Mouse (Mus musculus) cerebellum, postnatal 4 days (tissue): Measurements from ENCODE around the gene Snapin.

Experiments
- DNase-seq, 2 experiments: peaks; one replicate each; pipeline ENCODE4 v3.0.0; 2022; ENCODE audit warnings: low spot score in 2 of 2, mixed read lengths in 1 of 2

Gene Snapin

GRCm38 (mm10) chr3:90505216-90505615 lies 14.4 kb upstream of the Snapin start:
- DNase-seq, result no peak

GRCm38 (mm10) chr3:90503444-90503843 lies 12.6 kb upstream of the Snapin start:
- DNase-seq, result no peak

DNA sequence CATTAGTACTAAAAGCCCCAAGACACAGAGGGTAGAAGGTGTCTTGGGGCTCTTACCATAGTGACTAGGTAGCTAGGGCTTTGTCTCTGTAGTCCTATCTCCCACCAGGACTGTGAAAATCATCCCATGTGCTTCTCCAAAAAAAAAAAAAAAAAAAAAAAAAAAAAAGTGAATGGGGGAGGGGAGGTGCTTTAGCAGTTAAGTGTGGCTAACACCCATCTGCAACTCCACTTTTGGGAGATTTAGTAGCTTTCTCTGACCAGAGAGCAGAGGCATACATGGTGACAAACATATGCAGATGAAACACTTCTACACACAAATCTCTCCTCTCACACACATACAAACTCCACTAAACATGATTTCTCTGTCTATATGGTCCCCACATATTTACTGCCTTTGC lies 6.8 kb upstream of the Snapin start:
- DNase-seq, result no peak

DNA sequence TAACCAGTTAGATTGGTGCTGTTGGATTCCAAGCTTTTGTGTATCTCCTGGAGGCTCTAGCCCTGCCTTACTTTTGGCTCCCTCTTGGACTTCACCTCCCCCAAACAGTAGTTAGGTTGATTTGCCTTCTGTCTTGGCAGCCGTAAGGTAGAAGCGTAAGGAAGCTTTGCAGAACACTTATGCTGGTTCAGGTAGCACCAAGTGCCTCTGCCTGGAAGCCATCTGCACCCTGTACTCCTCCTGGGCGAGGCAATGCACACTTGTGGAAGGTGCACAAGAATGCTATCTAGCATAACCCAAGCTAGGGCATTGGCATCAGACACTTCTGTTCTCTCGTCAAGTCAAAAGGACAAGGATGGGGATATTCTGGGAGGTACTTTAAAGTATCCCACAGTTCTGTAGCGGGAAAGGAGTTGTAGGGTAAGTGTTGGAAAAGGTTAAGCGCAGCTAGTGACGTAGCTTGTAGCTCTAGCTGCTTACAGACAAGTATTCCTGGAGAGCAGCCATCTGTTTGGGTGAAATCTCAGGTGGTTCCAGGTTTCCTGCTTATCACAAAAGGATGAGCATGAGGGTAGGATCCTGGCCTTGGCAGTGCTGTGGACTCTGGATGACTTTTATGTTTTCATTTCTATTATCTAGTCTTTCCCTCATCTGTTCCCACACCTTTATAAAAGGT lies 5.2 kb upstream of the Snapin start:
- no peak for DNase-seq

DNA sequence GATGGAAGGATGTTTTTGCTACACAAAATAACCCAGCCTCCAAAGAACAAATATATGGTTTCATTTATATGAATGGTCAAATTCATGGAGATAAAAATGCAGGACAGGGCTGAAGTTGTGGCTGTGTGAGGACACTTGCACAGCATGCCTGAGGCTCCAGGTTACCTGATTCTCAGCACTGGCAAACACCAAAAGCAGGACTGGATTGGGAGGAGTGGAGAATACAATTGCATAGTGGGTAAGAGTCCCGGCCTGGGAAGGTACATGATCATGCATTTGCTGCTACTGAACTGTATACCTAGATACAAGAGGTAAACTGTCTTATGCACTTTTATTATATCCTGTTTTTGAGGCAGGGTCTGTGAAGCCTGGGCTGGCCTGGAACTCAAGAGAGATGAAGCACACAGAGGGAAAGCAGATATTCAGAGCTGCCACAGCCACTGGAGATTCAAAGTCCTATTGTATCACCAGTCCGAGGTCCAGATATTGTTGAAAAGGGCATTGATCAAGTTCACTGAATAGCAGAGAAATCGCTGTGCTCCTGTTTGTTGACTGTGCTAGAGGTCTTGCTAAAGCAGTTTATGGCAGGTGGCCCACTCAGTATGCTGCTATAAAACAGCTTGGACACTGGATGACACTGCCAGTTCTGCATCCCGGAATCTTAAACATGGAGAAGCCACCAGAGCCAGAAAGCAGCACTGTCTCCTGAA lies 3.2 kb upstream of the Snapin start:
- no peak for DNase-seq

DNA sequence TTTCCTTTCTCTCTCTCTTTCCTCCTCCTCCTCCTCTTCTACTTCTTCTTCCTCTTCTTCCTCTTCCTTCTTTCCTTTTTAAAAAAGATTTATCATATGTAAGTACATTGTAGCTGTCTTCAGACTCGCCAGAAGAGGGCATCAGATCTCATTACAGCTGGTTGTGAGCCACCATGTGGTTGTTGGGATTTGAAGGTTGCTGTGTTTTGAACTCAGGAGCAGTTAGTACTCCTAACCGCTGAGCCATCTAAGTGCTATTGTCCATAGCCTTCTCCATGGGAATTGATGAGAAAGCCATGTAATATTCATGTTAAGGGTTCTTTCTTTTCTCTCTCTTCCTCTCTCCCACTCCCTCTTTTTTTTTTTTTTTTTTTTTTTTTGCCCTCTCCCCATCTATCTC lies 517 bp upstream of the Snapin start:
- no peak for DNase-seq

DNA sequence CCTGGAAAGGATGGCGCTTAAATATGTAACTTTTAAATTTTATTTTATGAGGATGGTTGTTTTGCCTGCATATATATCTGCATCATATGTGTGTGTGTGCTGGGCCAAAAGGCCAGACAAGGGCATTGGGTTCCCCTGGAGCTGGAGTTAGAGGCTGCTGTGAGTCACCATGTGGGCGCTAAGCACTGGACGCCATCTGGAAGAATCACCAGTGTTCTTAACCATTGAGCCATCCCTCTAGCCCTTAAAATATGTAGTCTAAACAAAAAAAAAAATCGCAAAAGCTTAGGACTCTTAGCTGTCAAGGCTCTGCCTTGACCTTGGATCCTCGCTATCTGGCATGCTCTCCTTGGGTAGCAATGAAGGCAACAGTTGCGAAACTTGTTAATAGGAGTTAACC lies 2.3 kb downstream of the Snapin start:
- no peak for DNase-seq

DNA sequence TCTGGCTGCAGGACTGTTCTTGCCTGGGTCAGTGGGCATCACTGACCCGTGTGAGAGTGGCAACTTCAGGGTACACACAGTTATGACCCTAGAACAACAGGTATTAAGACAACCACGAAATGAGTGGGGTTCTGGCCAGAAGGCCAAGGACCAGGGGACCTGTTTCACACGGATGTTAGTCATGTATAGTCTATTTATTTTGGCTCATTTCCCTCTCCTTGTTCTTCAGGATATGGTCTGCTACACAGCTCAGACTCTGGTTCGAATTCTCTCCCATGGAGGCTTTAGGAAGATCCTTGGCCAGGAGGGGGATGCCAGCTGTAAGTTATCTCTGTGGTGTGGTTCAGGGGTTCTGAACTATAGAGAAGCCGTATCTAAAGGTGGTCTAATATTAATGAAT lies 3.8 kb downstream of the Snapin start:
- DNase-seq, result no peak

DNA sequence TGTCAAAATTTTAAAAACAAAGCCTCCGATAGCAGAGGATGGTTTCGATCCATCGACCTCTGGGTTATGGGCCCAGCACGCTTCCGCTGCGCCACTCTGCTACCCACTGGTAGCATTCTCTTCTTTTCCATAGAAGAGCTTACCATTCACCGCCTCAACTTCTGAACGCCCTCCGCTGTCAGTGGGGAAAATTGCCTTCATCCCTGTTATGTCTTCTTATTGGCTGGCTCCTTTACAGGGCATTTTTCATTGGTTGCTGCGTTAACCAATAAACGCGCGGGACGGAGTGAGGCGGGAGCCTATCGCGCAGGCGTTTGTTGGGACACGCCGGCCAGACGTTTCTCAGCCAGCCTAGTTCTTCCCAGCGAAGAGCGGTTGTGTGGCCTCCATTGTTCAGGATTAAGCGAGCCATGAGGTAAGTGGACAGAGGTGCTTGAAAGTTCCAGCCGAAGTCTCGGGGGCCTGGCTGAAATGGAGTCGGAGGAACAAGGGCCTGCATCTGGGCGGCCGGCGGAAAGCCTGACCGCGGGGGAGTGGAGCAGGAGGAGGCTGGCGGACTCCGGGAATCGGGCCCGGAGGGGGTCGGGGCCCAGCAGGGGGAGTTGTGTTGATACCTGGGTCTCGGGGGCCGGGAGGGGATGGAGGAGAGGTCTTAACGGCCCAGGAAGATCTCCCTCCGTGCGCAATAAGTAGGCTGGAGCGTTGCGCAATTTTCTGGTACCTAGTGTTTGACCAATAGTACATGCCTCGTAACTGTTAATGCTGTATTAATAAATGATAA lies 14.8 kb downstream of the Snapin start, which contains the start of gene Ilf2:
Ilf2 (plus strand) TSS at position 296 of the 781 bp plus-strand sequence.
- peak; percentile 93 to 95 for DNase-seq

DNA sequence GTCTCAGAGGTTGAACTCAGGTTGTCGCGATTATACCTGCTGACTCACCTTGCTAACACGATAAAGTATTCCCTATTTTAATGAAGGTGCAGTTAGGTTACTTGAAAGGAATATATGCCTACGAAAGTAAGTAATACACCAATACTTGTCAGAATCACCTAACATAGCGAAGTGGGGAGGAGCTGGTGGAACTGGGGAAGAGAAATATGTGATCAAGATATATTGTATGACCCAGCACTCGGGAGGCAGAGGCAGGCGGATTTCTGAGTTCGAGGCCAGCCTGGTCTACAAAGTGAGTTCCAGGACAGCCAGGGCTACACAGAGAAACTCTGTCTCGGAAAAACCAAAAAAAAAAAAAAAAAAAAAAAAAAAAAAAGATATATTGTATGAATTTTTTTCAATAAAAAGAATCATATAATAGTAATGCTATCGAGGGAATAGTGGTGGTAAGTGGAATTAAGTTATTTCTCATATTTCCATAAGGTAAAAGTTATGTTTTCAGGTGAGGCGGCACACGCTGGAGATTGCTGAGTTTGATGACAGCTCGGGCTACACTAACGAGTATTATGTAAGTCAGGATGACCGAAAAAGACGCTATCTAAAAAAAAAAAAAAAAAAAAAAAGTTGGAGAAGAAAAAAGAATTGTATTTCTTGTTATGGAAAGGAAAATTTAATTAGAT lies 15.5 kb downstream of the Snapin start:
- no peak for DNase-seq

- DNase-seq, result no peak
Measured at GRCm38 (mm10) chr3:90472213-90472612, 18.6 kb downstream of the Snapin start.

DNA sequence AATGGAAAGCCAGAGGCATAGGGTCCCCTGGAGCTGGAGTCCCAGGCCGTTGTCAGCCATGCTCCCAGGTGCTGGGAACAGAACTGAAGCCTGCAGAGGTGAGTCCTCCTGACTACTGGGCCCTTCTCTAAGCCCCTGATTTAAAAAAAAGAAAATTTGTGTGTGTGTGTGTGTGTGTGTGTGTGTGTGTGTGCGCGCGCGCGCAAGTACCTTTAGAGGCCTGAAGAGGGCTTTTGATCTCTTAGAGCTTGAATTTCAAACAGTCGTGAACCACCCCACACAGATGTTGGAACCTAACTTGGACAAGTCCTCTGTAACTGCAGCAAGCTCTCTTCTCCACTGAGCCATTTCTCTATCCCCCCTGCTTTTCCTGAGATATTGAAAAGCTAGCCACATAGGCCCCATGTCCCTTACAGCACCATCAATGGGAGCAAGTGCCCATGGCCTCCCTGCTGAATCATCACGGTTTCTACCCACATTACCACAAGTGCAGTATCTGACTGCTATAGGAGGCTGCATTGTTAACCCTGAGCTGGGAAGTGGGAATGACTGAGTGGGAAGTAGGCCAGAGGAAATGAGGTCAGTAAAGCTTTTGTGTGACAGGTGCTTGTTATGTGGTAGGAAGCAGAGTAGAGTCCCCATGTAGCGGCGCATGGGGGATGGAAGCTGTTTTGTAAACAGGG lies 23.1 kb downstream of the Snapin start:
- no peak for DNase-seq

DNA sequence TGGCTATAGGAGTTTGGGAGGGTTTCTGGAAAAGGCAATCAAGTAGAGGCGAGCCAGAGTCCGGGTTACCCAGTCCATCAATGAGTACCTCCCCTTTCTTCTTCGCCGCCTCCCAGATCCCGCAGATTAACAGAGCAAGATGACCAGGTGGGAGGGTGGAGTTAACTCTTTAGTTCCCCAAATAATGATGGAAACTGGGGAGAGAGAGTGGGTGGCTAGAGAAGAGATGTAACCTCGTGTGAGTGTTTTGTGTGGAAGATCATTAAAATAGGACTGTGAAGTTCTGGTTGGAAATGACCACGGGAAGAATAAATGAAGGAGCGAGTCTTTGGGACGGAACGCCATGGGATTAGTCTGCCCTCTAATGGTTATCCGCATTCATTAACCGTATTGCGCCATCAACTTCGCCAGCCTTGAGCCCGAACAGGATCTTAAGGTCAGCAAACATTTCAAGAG lies 24.5 kb downstream of the Snapin start:
- peak in 1 of 2 experiments; percentile 41 for DNase-seq

- DNase-seq, result peak in 1 of 2 experiments; percentile 25
Measured at GRCm38 (mm10) chr3:90465686-90466310, 25.0 kb downstream of the Snapin start, which contains the start of gene Npr1. TSS of gene Npr1 (minus strand) at chr3:90465866.

- DNase-seq, result peak in 1 of 2 experiments; percentile 31
Measured at GRCm38 (mm10) chr3:90465081-90465685, 25.6 kb downstream of the Snapin start.

- no peak for DNase-seq
Measured at GRCm38 (mm10) chr3:90464552-90465080, 26.2 kb downstream of the Snapin start.

- no peak for DNase-seq
Measured at GRCm38 (mm10) chr3:90462579-90462978, 28.3 kb downstream of the Snapin start.

- no peak for DNase-seq
Measured at GRCm38 (mm10) chr3:90461935-90462334, 28.9 kb downstream of the Snapin start.

DNA sequence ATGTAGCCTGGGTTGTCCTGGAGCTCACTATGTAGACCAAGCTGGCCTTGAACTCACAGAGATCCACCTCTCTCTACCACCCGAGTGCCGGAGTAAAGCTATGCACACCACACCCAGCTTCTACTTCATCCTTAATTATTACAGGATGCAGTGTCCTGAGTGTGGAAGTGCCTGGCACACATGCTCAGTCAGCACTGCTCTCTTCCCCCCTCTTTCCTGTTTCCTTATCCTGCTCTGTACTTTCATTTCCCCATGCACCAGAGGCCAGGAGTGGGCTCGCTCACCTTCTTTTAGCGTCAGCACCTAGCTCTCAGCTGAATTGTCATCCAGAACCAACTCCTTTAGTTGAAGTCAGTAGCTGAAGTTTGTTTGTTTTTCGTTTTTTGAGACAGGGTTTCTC lies 30.5 kb downstream of the Snapin start:
- no peak for DNase-seq

- no peak for DNase-seq
Measured at GRCm38 (mm10) chr3:90459727-90460126, 31.1 kb downstream of the Snapin start.
